ENCODE assay signal across 23 mouse cellular contexts in genomic region chr6:120778226-120778625, GRCm38 (mm10). TPM values are rescaled to one million over a fixed set of nuclear protein-coding genes. Genes with fewer than 3 reads are reported as not detected.
"Had no signal": no experiment of that assay in that cellular context is flagged by ENCODE, and none has a peak within 500 bp of the region (broad histone marks: within the 10 kb centered on the region; RNA-seq: fewer than 3 reads in every experiment).

No protein-coding gene starts in this region.

- ATAC-seq: hindbrain, embryonic 16.5 days; intestine, embryonic 15.5 days; midbrain, embryonic 13.5 days; midbrain, embryonic 16.5 days had no signal

- DNase-seq: kidney, adult 8-10 months; kidney, postnatal 4 days; left cerebral cortex, postnatal 4 days; liver, embryonic 13.5 days; lung, embryonic 14.5 days; lung, postnatal 10 days; retina, postnatal 1 day; right cerebral cortex, postnatal 25 days; spleen, adult 18-20 months; thymus, adult 18-20 months; thymus, postnatal 36 days had no signal

- H3K4me3 ChIP-seq: intestine, embryonic 15.5 days; limb, embryonic 13.5 days; liver, embryonic 13.5 days; midbrain, embryonic 10.5 days; midbrain, embryonic 13.5 days; myocyte; neural tube, embryonic 13.5 days; stomach, embryonic 15.5 days had no signal

- H3K36me3 ChIP-seq: intestine, embryonic 15.5 days; limb, embryonic 13.5 days; liver, embryonic 13.5 days; midbrain, embryonic 13.5 days; neural tube, embryonic 13.5 days; stomach, embryonic 15.5 days had no signal

- H3K27ac ChIP-seq: intestine, embryonic 15.5 days; limb, embryonic 13.5 days; liver, embryonic 13.5 days; macrophage; midbrain, embryonic 10.5 days; midbrain, embryonic 13.5 days; neural tube, embryonic 13.5 days; stomach, embryonic 15.5 days had no signal

- H3K27me3 ChIP-seq: intestine, embryonic 15.5 days; limb, embryonic 13.5 days; liver, embryonic 13.5 days; midbrain, embryonic 13.5 days; neural tube, embryonic 13.5 days; stomach, embryonic 15.5 days had no signal

- H3K4me1 ChIP-seq: intestine, embryonic 15.5 days; stomach, embryonic 15.5 days had no signal

- H3K9me3 ChIP-seq: intestine, embryonic 15.5 days; limb, embryonic 13.5 days; liver, embryonic 13.5 days; midbrain, embryonic 10.5 days; midbrain, embryonic 13.5 days; neural tube, embryonic 13.5 days; stomach, embryonic 15.5 days had no signal

- H3K4me2 ChIP-seq: intestine, embryonic 15.5 days; limb, embryonic 13.5 days; liver, embryonic 13.5 days; lung, embryonic 14.5 days; midbrain, embryonic 13.5 days; neural tube, embryonic 13.5 days; stomach, embryonic 15.5 days had no signal

- H3K9ac ChIP-seq: intestine, embryonic 15.5 days; limb, embryonic 13.5 days; liver, embryonic 13.5 days; lung, embryonic 14.5 days; midbrain, embryonic 13.5 days; neural tube, embryonic 13.5 days; stomach, embryonic 15.5 days had no signal

RNA-seq across cellular contexts. Expression of gene Slc25a18, which starts 4.8 kb away (rescaled TPM):
- polyA plus RNA-seq: liver, adult 2 months; urinary bladder, adult 2 months had no signal
